Mouse (Mus musculus) CD4-positive helper T cell, adult 2 months (primary cell): ENCODE data around the gene Gm49320.
"Not testable (repeated sequence)": the region's sequence is repeated elsewhere in the genome, so short reads cannot be mapped to it uniquely, and the experiment has no call there.

Experiments used
- DNase-seq: peaks from one replicate; pipeline ENCODE4 v3.0.0-alpha.2; 2012; ENCODE audit warnings: low read depth, missing footprints, low spot score

Gene Gm49320

DNA sequence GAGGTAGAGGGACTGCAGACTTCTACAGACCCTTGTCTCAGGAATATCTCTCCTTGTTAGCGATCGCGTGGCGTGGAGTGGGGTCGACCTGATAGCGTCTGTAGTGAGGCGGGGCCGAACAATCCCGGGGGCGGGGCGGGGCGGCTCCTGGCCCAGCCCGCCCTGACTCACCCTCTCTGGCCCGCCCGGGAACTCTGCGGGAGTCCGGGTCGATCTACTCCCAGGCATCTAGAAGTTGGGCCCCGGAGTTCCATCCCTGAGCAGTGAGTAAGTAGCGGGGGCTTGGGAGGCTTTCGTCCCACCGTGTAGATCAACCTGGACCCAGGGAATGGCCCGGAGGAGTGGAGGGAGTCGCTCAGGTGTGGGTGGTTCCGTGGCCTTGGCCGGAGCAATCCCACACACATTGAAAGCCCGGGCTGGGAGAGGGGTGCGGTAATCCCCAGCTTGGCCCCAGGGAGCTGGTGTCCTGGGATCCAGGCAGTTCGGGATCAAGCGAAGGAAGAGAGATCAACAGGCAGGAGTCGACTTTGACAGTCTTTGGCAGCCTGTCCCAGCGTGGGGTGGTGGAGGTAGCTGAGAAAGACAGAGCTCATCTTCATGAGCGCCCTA, 11.8 kb upstream of the Gm49320 start, which contains the start of gene Lrrc8e:
Gene Lrrc8e, plus strand, starts transcription at position 89 of the 609 bp plus-strand sequence.
- DNase-seq = no peak

DNA sequence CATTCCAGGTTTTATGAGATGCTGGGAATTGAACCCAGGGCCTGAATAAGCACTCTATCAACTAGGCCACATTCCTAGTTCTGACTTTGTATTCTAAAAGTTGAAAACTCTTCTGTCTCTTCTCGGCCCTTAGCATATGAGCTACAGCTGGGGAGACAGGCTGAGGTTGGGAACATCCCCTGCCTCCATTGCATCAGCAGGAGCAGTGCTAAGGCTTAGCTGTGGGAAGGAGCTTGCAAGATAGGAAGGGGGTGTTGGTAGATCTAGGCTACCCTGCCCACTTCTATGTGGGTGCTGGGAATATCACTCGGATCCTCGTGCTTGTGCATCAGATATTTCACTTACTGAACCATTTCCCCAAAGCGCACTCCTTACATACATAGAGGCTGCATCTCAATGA, 10.7 kb upstream of the Gm49320 start:
- no peak for DNase-seq

DNA sequence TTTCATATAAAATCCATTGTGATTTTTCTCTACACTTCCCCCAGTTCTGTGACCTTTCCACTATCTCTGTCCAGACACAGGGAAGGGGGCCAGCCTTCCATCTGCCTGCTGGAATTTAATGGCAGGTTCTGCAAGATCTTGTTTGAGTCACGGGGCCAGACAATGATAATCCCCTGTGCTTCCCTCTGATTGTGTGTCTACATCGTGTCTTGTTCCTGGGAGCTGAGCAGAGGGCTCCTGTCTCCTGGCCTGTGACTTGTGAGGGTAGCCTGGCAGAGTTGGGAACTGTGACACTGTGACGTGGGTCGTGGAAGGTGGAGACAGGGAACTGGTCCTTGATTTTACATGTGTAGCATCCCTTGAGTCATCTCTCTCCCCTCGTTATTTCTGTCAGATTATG, 8.9 kb upstream of the Gm49320 start:
- DNase-seq = no peak

DNA sequence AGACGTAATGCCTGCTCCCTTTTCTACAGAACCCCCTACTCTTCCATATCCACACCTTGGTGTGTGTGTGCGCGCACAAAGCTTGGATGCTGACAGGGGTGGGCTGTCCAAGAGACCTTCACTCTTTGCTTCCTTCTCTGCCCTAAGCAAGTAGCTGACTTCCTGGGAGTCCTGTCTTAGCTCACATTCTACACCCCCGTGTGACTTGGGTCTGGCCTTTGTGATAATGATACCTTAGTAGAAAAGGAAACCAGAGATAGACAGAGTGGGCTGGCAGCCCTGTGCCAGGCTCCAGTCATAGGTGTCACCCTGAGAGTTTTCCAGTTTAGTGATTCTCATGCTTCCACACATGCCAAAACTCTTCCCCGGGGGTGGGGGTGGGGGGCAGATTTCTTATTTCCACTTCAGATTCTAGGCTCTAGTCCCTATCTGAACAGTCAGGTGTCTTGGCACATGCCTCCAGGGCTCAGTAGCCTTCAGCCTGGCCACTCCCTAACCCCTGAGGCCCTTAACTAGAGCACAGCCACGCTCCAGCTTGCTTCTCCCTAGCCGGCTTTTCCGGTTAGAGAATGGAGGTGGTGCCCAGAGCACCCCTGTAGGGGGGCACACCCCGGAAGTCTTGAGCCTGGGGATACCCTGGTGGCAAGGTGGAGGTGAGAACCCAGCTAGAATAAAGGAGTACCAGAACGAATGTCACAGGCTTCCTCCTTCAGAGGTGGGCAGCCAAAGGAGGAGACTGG, 7.9 kb upstream of the Gm49320 start:
- DNase-seq = no peak

- DNase-seq = no peak
Measured at GRCm38 (mm10) chr8:4237814-4238433, 741 bp upstream of the Gm49320 start.

- DNase-seq = no peak
Measured at GRCm38 (mm10) chr8:4239193-4239890, 677 bp downstream of the Gm49320 start.

DNA sequence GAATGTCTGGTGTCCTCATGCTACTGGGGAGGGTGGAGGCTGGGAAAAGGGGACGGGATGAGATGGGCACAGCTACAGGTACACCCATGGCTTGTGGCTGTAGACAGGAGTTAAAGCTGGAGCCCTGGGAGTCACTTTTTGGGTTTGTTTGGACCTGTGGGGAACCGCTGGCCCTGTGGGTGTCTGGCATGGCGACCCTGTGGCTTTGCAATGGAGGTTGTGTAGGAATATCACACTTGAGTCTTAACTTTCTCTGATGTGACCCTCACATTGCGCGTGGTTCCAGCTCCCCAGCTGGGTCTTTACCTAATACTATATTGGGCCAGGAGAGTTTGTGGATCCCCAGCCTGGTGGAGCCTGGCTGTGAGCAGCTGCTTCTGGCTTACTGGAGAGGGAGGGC, 6.4 kb downstream of the Gm49320 start:
- DNase-seq = no peak

DNA sequence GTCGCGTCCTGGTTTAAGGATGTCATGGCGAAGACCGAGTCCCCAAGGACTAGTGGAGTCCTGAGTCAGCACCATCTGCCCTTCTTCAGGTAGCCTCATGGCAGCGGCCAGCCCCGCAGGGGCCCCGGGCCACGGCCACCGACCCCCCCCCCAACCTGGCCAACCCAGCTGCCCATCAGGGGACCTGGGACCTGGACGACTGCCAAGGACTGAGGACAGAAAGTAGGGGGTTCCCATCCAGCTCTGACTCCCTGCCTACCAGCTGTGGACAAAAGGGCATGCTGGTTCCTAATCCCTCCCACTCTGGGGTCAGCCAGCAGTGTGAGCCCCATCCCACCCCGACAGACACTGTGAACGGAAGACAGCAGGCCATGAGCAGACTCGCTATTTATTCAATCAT, 7.1 kb downstream of the Gm49320 start:
- no peak for DNase-seq

DNA sequence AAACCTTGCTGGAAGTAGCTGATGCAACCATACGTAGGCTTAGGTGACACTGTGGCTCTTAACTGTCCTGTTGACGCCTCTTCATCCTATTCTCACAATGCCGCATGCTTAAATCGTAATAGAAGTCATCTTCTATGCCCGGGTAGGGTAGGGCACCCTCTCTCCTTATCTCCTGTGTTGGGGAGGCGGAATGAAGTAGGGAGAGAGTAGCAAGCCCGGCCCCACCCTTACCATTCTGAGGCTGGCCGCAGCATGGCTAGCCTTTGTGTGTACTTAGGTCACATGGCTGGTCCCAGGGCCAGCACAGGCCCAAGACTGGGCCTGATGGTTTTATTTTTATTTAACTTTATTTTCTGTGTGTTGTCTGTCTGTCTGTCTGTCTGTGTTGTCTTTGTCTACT, 8.6 kb downstream of the Gm49320 start:
- DNase-seq = no peak

GRCm38 (mm10) chr8:4247951-4248540, 9.4 kb downstream of the Gm49320 start, which contains the start of gene Tgfbr3l:
Tgfbr3l (plus strand) TSS chr8:4248214.
- no peak for DNase-seq

GRCm38 (mm10) chr8:4249213-4249612, 10.5 kb downstream of the Gm49320 start:
- DNase-seq = no peak

GRCm38 (mm10) chr8:4250306-4250970, 11.8 kb downstream of the Gm49320 start:
- peak; percentile 85 for DNase-seq

GRCm38 (mm10) chr8:4252116-4252760, 13.6 kb downstream of the Gm49320 start:
- no peak for DNase-seq

GRCm38 (mm10) chr8:4252934-4253841, 14.5 kb downstream of the Gm49320 start, which contains the start of gene Snapc2:
Snapc2 (plus strand) TSS chr8:4253080.
- peak; percentile 95 for DNase-seq

GRCm38 (mm10) chr8:4254001-4254400, 15.3 kb downstream of the Gm49320 start:
- DNase-seq = no peak

DNA sequence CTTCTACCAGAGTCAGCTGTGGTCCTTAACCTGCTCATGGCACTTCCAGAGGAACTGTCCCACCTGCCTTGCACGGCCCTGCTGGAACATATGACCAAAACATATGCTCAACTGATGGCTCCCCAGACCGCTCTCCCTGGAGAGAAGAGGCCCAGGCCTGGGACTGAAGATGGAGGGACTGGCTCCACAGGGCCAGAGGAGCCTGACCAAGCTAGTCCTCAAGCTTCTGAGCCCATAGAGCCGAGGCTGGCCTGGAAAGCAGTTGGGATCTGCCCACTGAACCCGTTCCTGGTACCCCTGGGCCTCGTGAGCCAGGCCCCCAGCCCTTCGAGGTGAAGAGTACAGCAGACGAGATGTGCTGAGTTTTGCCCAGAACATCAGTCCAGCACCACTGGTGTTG, 16.8 kb downstream of the Gm49320 start:
- DNase-seq = not testable (repeated sequence)

DNA sequence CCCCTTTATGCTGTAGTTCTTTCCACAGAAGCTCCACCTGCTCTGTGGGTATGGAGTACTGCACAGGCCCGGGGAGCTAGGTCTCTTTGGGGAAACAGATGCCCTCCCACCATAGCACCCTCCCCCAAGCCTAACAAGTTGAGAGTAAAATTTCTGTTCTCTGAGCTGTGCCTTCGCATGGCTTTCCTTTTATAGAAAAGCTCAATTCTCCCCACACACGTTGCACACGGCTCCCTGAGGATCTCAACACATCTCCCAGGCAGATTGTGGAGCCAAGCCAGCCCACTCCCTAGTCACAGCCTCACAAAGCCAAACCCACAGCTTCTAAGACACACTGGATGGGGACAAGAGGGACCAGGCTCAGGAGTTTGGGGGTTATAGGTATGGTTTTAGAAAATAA, 18.2 kb downstream of the Gm49320 start:
- no peak for DNase-seq

DNA sequence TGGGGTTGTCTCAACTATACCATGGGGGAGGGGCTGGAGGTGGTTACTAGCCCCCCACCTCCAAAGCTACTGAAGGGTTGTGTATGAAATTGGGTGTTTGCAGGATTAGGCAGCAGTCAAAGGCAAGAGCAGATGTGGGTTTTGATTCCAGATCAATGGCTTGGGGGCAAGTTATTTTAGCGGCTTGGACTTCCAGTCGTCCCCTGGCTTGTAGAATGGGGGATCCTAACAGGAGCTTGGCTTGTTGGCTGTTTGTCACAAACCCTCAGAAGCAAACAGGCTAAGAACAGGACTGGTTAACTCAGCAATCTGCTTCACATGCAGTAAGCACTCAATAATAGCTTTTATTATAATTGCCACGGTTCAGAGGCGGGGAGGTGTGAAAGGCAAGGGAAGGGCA, 18.7 kb downstream of the Gm49320 start:
- no peak for DNase-seq

DNA sequence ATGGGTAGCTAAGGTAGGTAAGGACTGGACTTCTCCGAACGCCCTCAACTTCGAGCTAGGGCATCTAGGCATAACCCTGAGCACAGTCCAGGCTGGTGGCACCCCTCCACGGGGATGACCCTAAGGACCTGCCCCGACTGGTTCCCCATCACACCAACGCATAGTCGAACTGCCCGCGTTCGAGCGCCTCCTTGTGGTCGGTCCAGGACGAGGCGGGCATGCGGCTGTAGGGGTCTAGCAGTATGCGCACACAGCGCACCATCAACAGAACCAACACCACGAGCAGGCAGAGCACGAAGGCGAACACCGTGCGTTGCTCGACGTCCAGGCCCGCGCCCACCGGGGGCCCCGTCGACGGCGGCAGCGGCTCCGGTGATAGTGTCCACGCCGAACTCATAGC, 19.6 kb downstream of the Gm49320 start:
- DNase-seq = peak; percentile 72

- DNase-seq = no peak
Measured at GRCm38 (mm10) chr8:4258678-4259077, 20.0 kb downstream of the Gm49320 start.
